Mouse (Mus musculus) embryonic facial prominence, embryonic 13.5 days (tissue): ENCODE results near the gene Glb1l2. TPM values are rescaled to one million over a fixed set of nuclear protein-coding genes. Genes with fewer than 3 reads are reported as not detected.
A peak's percentile ranks its signal among the peaks of the same experiment; 100 is the strongest.

ENCODE experiments used
- ATAC-seq: fragments of 200-750 bp; cut with Nextera tagmentation; 2 replicates; pipeline ENCODE4 v1.8.0; 2017; ENCODE audit warnings: low read depth; ENCODE audit not compliant: insufficient number of reproducible peaks, insufficient read depth, low FRiP score, low TSS enrichment
- H3K27ac ChIP-seq: fragments of 300-500 bp; sonication (generic); 2 replicates; pipeline ENCODE4 v1.5.1; 2015; ENCODE audit warnings: moderate library complexity, mild to moderate bottlenecking, inconsistent platforms
- H3K27me3 ChIP-seq: fragments of 300-500 bp; sonication (generic); 2 replicates; pipeline ENCODE4 v1.6.1; 2015; ENCODE audit warnings: mild to moderate bottlenecking, inconsistent platforms
- H3K36me3 ChIP-seq: fragments of 300-500 bp; sonication (generic); 2 replicates; pipeline ENCODE4 v1.6.1; 2015; ENCODE audit warnings: mild to moderate bottlenecking, inconsistent platforms
- H3K4me1 ChIP-seq: fragments of 300-500 bp; sonication (generic); 2 replicates; pipeline ENCODE4 v1.6.1; 2015; ENCODE audit warnings: inconsistent platforms
- H3K4me2 ChIP-seq: fragments of 300-500 bp; sonication (generic); 2 replicates; pipeline ENCODE4 v1.6.1; 2015; ENCODE audit warnings: moderate library complexity, mild to moderate bottlenecking, inconsistent platforms
- H3K4me3 ChIP-seq: fragments of 300-500 bp; sonication (generic); 2 replicates; pipeline ENCODE4 v1.5.1; 2015; ENCODE audit warnings: mild to moderate bottlenecking, inconsistent platforms
- H3K9ac ChIP-seq: fragments of 300-500 bp; sonication (generic); 2 replicates; pipeline ENCODE4 v1.6.1; 2015; ENCODE audit warnings: mild to moderate bottlenecking, inconsistent platforms
- H3K9me3 ChIP-seq: fragments of 300-500 bp; sonication (generic); 2 replicates; pipeline ENCODE4 v1.6.1; 2016; ENCODE audit warnings: inconsistent platforms
- WGBS: fragments of 180-500 bp; shearing (Covaris S2); methylation state at CpG from one replicate; pipeline ENCODE4 v1.1.7; 2015; ENCODE audit warnings: mixed read lengths; 5-methylcytosine and 5-hydroxymethylcytosine counted together
- polyA plus RNA-seq: library from polyadenylated mRNA; unstranded; fragments of >200 nt; fragmentation: Nextera tagmentation; extraction: Ambion mirVana; gene quantifications from 2 replicates; pipeline ENCODE4 v1.2.1, GENCODE M21; 2015

Gene Glb1l2
- polyA plus RNA-seq, 1 experiment from 2014 or later, result 3.7 TPM

GRCm38 (mm10) chr9:26776122-26776902 is 30.0 kb downstream of the Glb1l2 start:
- WGBS, result 62% methylated on average over 6 of the region's 6 CpGs
- Histone ChIP-seq H3K4me1 (0 out of 2 replicates have a peak, but pooled peaks cover 3% of the 10 kb centered on the region), H3K27ac (no peak overlapping the region), H3K9me3 (no peaks in the 10 kb centered on the region), H3K4me2 (no peak overlapping the region), H3K36me3 (no peaks in the 10 kb centered on the region), H3K9ac (no peak overlapping the region), H3K4me3 (no peak overlapping the region), H3K27me3 (peaks cover 3% of the 10 kb centered on the region; the same call in 1 of the 2 replicates)
- no peak for ATAC-seq

- Histone ChIP-seq H3K4me3 (no peak overlapping the region), H3K4me1 (0 out of 2 replicates have a peak, but pooled peaks cover 3% of the 10 kb centered on the region), H3K36me3 (no peaks in the 10 kb centered on the region), H3K9me3 (no peaks in the 10 kb centered on the region), H3K27me3 (peaks cover 3% of the 10 kb centered on the region; the same call in 1 of the 2 replicates), H3K9ac (no peak overlapping the region), H3K4me2 (no peak overlapping the region), H3K27ac (no peak overlapping the region)
- 77% methylated on average over 2 of the region's 2 CpGs for WGBS
- no peak for ATAC-seq
Observed at GRCm38 (mm10) chr9:26775700-26776099, 30.6 kb downstream of the Glb1l2 start.

- Histone ChIP-seq H3K9ac (no peak overlapping the region), H3K9me3 (no peaks in the 10 kb centered on the region), H3K4me3 (no peak overlapping the region), H3K4me2 (no peak overlapping the region), H3K4me1 (no peaks in the 10 kb centered on the region), H3K36me3 (no peaks in the 10 kb centered on the region), H3K27ac (no peak overlapping the region), H3K27me3 (no peaks in the 10 kb centered on the region)
- 83% methylated on average over 3 of the region's 3 CpGs for WGBS
- no peak for ATAC-seq
Observed at GRCm38 (mm10) chr9:26768181-26768580, 38.1 kb downstream of the Glb1l2 start.

GRCm38 (mm10) chr9:26762477-26762876 is 43.8 kb downstream of the Glb1l2 start:
- WGBS, result 87% methylated on average over 6 of the region's 6 CpGs
- no peak for ATAC-seq

GRCm38 (mm10) chr9:26760576-26760975 is 45.7 kb downstream of the Glb1l2 start:
- WGBS, result 75% methylated on average over 5 of the region's 5 CpGs
- ATAC-seq, result no peak
- Histone ChIP-seq H3K27ac (no peak overlapping the region), H3K4me2 (no peak overlapping the region), H3K9me3 (no peaks in the 10 kb centered on the region), H3K4me3 (no peak overlapping the region), H3K36me3 (no peaks in the 10 kb centered on the region; the same call in 1 of the 2 replicates), H3K4me1 (no peaks in the 10 kb centered on the region; the same call in 1 of the 2 replicates), H3K9ac (no peak overlapping the region), H3K27me3 (no peaks in the 10 kb centered on the region)

More at GRCm38 (mm10) chr9:26762477-26762876, 43.8 kb downstream of the Glb1l2 start:
- H3K36me3 ChIP-seq, result no peaks in the 10 kb centered on the region
- H3K27me3 ChIP-seq, result no peaks in the 10 kb centered on the region
- H3K9me3 ChIP-seq, result no peaks in the 10 kb centered on the region
- H3K9ac ChIP-seq, result no peak overlapping the region
- H3K27ac ChIP-seq, result no peak overlapping the region
- H3K4me3 ChIP-seq, result no peak overlapping the region
- no peak overlapping the region for H3K4me2 ChIP-seq
- H3K4me1 ChIP-seq, result no peaks in the 10 kb centered on the region; the same call in 1 of the 2 replicates

GRCm38 (mm10) chr9:26760081-26760480 is 46.2 kb downstream of the Glb1l2 start:
- no peak for ATAC-seq
- Histone ChIP-seq H3K36me3 (no peaks in the 10 kb centered on the region; the same call in 1 of the 2 replicates), H3K4me3 (no peak overlapping the region), H3K4me1 (no peaks in the 10 kb centered on the region; the same call in 1 of the 2 replicates), H3K27ac (no peak overlapping the region), H3K9me3 (no peaks in the 10 kb centered on the region), H3K4me2 (no peak overlapping the region), H3K27me3 (no peaks in the 10 kb centered on the region), H3K9ac (no peak overlapping the region)
- WGBS, result 35% methylated on average over 9 of the region's 9 CpGs

- no peak overlapping the region for H3K9ac ChIP-seq
- H3K27ac ChIP-seq, result no peak overlapping the region
- H3K4me2 ChIP-seq, result no peak overlapping the region
- no peak for ATAC-seq
- no peaks in the 10 kb centered on the region for H3K36me3 ChIP-seq
- WGBS, result 71% methylated on average over 4 of the region's 4 CpGs
- no peak overlapping the region for H3K4me3 ChIP-seq
- no peaks in the 10 kb centered on the region for H3K27me3 ChIP-seq
- no peaks in the 10 kb centered on the region for H3K4me1 ChIP-seq
- no peaks in the 10 kb centered on the region for H3K9me3 ChIP-seq
Observed at GRCm38 (mm10) chr9:26748893-26749292, 57.4 kb downstream of the Glb1l2 start.

- Histone ChIP-seq H3K27ac (no peak overlapping the region), H3K4me1 (no peaks in the 10 kb centered on the region), H3K9me3 (no peaks in the 10 kb centered on the region), H3K4me3 (no peak overlapping the region), H3K27me3 (no peaks in the 10 kb centered on the region), H3K4me2 (no peak overlapping the region), H3K36me3 (no peaks in the 10 kb centered on the region), H3K9ac (no peak overlapping the region)
- no peak for ATAC-seq
- 43% methylated on average over 4 of the region's 4 CpGs for WGBS
Observed at GRCm38 (mm10) chr9:26747121-26747520, 59.1 kb downstream of the Glb1l2 start.

- Histone ChIP-seq H3K9ac (no peak overlapping the region), H3K4me1 (no peaks in the 10 kb centered on the region), H3K9me3 (no peaks in the 10 kb centered on the region), H3K27me3 (no peaks in the 10 kb centered on the region), H3K4me2 (no peak overlapping the region), H3K4me3 (no peak overlapping the region), H3K36me3 (no peaks in the 10 kb centered on the region), H3K27ac (no peak overlapping the region)
- no peak for ATAC-seq
- 82% methylated on average over 3 of the region's 3 CpGs for WGBS
Observed at GRCm38 (mm10) chr9:26742817-26743216, 63.5 kb downstream of the Glb1l2 start.

- Histone ChIP-seq H3K9ac (no peak overlapping the region), H3K4me1 (0 out of 2 replicates have a peak, but pooled peaks cover 9% of the 10 kb centered on the region), H3K9me3 (no peaks in the 10 kb centered on the region), H3K27ac (no peak overlapping the region), H3K4me3 (no peak overlapping the region), H3K4me2 (no peak overlapping the region), H3K36me3 (no peaks in the 10 kb centered on the region), H3K27me3 (peaks cover 48% of the 10 kb centered on the region)
- no peak for ATAC-seq
- WGBS, result 69% methylated on average over 5 of the region's 5 CpGs
Observed at GRCm38 (mm10) chr9:26737116-26737515, 69.2 kb downstream of the Glb1l2 start.

- peak overlapping the region; percentile 61 for H3K4me3 ChIP-seq
Observed at GRCm38 (mm10) chr9:26733986-26734385, 72.3 kb downstream of the Glb1l2 start.

More at GRCm38 (mm10) chr9:26733986-26734385, 72.3 kb downstream of the Glb1l2 start:
- WGBS, result under 1% methylated on average over 37 of the region's 37 CpGs
- peak overlapping the region; percentile 97 for H3K4me2 ChIP-seq
- H3K4me1 ChIP-seq, result 0 out of 2 replicates have a peak, but pooled peaks cover 9% of the 10 kb centered on the region
- H3K27me3 ChIP-seq, result peaks cover 68% of the 10 kb centered on the region
- 0 out of 2 replicates have a peak, but pooled peaks have one; percentile 35 for ATAC-seq
- no peak overlapping the region for H3K27ac ChIP-seq
- H3K9ac ChIP-seq, result peak overlapping the region; percentile 76
- no peaks in the 10 kb centered on the region for H3K9me3 ChIP-seq
- no peaks in the 10 kb centered on the region for H3K36me3 ChIP-seq
